Mouse (Mus musculus): ENCODE measurements around the gene Gm49358. TPM values are rescaled to one million over a fixed set of nuclear protein-coding genes. Genes with fewer than 3 reads are reported as not detected.

Gm49358 gene
- polyA plus RNA-seq (2016; fragmentation: Nextera tagmentation; extraction: Ambion mirVana): not detected in 2 replicates

DNA sequence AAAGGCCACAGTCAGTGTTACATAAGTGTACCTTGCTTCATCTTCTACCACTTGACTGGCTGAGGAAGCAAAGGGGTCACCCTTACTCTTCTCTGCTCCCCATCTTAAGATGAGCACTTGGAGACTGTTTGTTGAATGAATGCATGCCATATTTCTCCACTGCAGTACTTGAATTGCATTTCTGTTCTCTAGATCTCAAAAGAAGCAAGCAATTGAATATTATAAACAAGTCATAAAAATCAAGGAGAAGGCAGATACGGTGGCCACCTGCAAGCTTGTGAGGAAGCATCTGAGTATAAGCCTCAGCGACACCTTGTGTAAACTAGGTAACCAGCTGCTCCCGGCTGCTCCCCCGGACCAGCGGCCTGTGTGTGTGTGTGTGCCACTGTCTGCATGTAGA lies at the start of gene Gm49358:
Gm49358 (plus strand) TSS at position 301 of the 400 bp plus-strand sequence.
- H3K9me3 ChIP-seq: no peaks in the 10 kb centered on the region
- H3K36me3 ChIP-seq: no peaks in the 10 kb centered on the region
- H3K4me1 ChIP-seq: no peaks in the 10 kb centered on the region
- H3K27ac ChIP-seq (replicated peaks): no peak within 1 kb of the TSS
- ATAC-seq (ENCODE audit: low FRiP score, low read depth): no peak
- 97% methylated on average over 5 of the region's 5 CpGs for WGBS
- no peaks in the 10 kb centered on the region for H3K27me3 ChIP-seq
- no peak within 1 kb of the TSS for H3K4me2 ChIP-seq (replicated peaks)
- no peak within 1 kb of the TSS for H3K4me3 ChIP-seq
- H3K9ac ChIP-seq (replicated peaks): no peak within 1 kb of the TSS

DNA sequence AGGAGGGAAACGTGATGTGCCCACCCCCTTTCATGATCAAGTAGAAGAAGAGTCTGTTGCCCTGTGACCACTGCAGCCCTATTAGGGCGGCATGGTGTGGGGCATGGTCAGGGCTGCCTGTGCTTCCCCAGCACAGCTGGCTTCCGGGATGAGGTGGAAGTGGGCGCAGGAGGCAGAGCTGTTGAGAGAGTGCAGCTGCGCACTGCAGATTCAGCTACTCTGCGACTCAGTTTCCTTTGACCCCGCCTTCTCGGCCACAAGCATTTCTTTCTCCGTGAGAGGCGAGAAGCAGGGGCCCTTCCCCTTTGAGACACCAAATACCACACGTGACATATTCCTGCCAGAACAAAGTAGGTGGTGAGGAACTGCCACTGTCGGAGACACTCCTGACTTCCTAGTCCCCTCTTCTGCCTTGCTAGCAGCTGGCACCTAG lies 36.2 kb upstream of the Gm49358 start:
- 8% methylated on average over 12 of the region's 12 CpGs for WGBS
- no peak overlapping the region for H3K27ac ChIP-seq (replicated peaks)
- ATAC-seq (ENCODE audit: low FRiP score, low read depth): peak; percentile 77; the same call in 1 of the 2 replicates
- peak overlapping the region; percentile 23 for H3K4me3 ChIP-seq
- H3K4me1 ChIP-seq: peaks cover 13% of the 10 kb centered on the region
- no peaks in the 10 kb centered on the region for H3K9me3 ChIP-seq
- peak overlapping the region; percentile 48 for H3K4me2 ChIP-seq (replicated peaks)
- H3K27me3 ChIP-seq: no peaks in the 10 kb centered on the region
- H3K36me3 ChIP-seq: no peaks in the 10 kb centered on the region
- peak overlapping the region; percentile 11; the same call in 1 of the 2 replicates for H3K9ac ChIP-seq (replicated peaks)

DNA sequence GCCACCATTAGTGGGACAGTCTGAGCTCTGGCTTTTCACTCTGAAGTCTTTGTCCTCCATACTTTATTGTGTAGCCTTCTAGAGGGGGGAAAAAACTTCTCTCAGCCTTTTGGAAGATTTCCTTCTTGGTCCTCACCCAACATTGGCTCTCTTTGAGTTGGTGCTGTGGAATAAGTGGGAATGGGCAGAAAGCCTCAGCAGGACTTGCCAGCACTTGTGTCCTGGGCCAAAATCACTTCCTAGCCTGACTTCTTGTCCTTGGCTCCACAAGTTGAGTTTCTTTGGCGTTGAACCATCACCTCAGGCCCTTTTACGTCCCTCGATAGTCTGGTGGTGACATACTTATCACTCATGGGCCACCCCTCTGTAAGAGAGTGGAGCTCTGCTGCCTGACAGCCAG lies 35.6 kb upstream of the Gm49358 start:
- no peak overlapping the region for H3K27ac ChIP-seq (replicated peaks)
- H3K27me3 ChIP-seq: no peaks in the 10 kb centered on the region
- no peak for ATAC-seq (ENCODE audit: low FRiP score, low read depth)
- peaks cover 13% of the 10 kb centered on the region for H3K4me1 ChIP-seq
- H3K9me3 ChIP-seq: no peaks in the 10 kb centered on the region
- no peak overlapping the region for H3K4me3 ChIP-seq
- no peak overlapping the region for H3K9ac ChIP-seq (replicated peaks)
- 98% methylated on average over 3 of the region's 3 CpGs for WGBS
- no peak overlapping the region for H3K4me2 ChIP-seq (replicated peaks)
- H3K36me3 ChIP-seq: no peaks in the 10 kb centered on the region

DNA sequence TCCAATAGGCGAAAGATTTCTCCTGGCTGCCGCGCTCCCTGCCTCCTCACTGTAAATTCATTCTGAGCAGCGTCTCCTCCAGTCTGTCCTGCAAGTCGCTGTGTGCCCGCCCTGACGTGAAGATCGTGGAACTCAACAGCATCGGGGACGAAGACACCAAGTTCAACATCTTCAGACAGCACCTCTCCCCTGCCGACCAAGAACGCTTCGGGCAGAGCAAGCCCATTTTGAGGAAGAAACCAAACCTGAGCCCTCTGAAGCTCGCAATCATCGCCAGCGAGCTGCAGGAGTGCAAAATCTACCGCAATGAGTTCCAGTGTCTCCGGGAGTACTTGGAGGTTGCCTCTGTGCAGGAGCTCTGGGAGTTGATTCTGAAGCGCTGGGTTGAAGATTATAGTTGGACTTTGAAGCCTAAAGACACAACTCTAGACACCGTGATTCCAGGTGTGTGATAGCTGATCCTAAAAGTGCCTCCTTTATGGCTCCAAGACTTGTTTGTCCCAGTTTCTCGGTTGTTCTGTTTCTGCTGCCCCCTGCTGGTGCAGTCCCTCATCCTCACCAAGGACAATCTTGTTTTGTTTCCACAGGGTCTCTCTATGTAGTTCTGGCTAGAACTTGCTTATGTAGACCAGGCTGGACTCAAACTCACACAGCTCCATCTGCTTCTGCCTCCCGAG lies 32.8 kb upstream of the Gm49358 start:
- WGBS: 17% methylated on average over 22 of the region's 22 CpGs
- H3K27me3 ChIP-seq: no peaks in the 10 kb centered on the region
- H3K4me2 ChIP-seq (replicated peaks): peak overlapping the region; percentile 58
- no peaks in the 10 kb centered on the region for H3K36me3 ChIP-seq
- ATAC-seq (ENCODE audit: low FRiP score, low read depth): peak; percentile 39
- H3K4me1 ChIP-seq: peaks cover 13% of the 10 kb centered on the region
- no peak overlapping the region for H3K27ac ChIP-seq (replicated peaks)
- no peaks in the 10 kb centered on the region for H3K9me3 ChIP-seq
- H3K9ac ChIP-seq (replicated peaks): peak overlapping the region; percentile 46
- H3K4me3 ChIP-seq: peak overlapping the region; percentile 43

DNA sequence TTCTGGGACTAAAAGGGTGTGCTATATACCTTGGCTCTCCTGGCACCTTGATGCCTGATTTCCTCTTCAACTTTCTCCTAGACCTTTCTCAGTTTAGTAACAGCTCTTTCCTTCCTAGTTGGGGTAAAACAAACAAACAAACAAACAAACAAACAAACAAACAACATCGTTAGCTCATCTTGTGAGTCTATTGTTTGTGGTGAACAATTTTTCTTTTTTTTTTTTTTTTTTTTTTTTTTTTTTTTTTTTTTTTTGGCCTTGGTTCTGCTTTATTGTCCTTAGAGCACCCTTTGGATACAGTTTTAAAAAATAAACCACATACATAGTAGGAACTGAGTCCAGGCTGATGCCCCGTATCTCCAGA lies 32.3 kb upstream of the Gm49358 start:
- Histone ChIP-seq H3K27ac (replicated peaks) (no peak overlapping the region), H3K4me1 (peaks cover 13% of the 10 kb centered on the region), H3K36me3 (no peaks in the 10 kb centered on the region), H3K9me3 (no peaks in the 10 kb centered on the region), H3K27me3 (no peaks in the 10 kb centered on the region), H3K4me3 (no peak overlapping the region), H3K4me2 (replicated peaks) (peak overlapping the region; percentile 58; the same call in 1 of the 2 replicates), H3K9ac (replicated peaks) (no peak overlapping the region)
- ATAC-seq (ENCODE audit: low FRiP score, low read depth): no peak
- WGBS: 72% methylated on average over 2 of the region's 2 CpGs

DNA sequence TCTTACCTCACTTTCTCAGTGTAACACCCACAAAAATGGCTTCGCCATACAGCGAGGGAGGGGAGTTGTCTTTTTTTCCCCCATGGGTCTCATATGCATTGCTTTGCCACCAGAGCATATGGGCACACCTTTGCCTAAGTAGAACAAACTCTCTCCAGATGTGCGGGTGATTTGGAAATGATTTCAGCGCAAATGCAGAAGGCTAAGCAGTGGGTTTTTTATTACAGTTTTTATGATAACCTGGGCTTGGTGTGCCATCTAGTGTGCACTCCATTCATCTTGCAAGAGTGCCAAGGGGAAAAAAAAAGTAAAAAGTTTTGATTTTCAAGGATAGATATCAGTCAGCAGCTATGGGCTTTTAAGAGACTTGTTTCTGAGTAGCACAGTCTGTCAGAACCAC lies 28.7 kb upstream of the Gm49358 start:
- no peak for ATAC-seq (ENCODE audit: low FRiP score, low read depth)
- WGBS: 92% methylated on average over 4 of the region's 4 CpGs
- H3K4me2 ChIP-seq (replicated peaks): no peak overlapping the region

DNA sequence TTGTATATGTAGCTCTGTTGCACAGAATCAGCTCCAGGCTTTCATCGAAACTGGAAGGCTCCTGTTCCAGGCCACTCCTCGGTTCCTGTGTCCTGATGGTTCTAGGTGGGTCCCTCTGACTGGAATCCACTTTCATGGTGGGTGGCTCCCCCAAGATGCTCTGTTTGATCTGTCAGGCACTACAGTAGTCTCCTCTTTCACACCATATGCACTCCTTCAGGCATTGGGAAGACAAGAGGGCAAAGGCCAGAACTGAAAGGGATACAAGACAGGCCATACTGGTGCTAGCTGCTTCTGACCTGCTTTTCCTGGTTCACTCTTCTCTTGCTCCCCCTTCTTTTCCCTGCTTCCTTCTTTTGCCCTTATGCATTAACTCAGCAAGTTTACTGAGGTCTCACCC lies 20.9 kb upstream of the Gm49358 start:
- no peak for ATAC-seq (ENCODE audit: low FRiP score, low read depth)
- Histone ChIP-seq H3K9ac (replicated peaks) (no peak overlapping the region), H3K27ac (replicated peaks) (no peak overlapping the region), H3K36me3 (no peaks in the 10 kb centered on the region), H3K27me3 (no peaks in the 10 kb centered on the region), H3K9me3 (no peaks in the 10 kb centered on the region), H3K4me1 (no peaks in the 10 kb centered on the region), H3K4me2 (replicated peaks) (no peak overlapping the region), H3K4me3 (no peak overlapping the region)
- 91% methylated on average over 2 of the region's 2 CpGs for WGBS

More for the DNA sequence above, 28.7 kb upstream of the Gm49358 start:
- Histone ChIP-seq H3K4me3 (no peak overlapping the region), H3K36me3 (no peaks in the 10 kb centered on the region), H3K27me3 (no peaks in the 10 kb centered on the region), H3K4me1 (0 out of 2 replicates have a peak, but pooled peaks cover 3% of the 10 kb centered on the region), H3K27ac (replicated peaks) (no peak overlapping the region), H3K9ac (replicated peaks) (no peak overlapping the region), H3K9me3 (no peaks in the 10 kb centered on the region)

DNA sequence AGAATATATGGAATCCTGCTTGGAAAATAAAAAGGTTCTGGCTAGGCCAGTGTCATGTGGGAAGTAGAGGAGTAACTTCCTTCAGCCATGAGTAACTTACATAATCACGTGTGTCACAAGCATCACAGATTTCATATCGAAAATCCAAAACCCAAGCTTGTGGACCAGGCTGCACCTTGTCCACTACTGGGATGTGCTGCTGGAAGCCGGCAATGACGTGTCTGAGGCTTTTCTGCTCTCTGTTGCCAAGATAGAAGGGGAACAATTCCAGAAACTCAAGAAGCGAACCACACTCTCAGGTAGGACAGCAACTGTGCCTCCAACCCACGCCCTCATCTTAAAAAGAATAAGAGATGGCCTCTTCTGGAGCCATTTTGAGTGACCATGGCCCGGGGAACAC lies 19.5 kb upstream of the Gm49358 start:
- H3K27ac ChIP-seq (replicated peaks): no peak overlapping the region
- ATAC-seq (ENCODE audit: low FRiP score, low read depth): no peak
- no peak overlapping the region for H3K4me2 ChIP-seq (replicated peaks)
- H3K9me3 ChIP-seq: no peaks in the 10 kb centered on the region
- no peaks in the 10 kb centered on the region for H3K36me3 ChIP-seq
- no peak overlapping the region for H3K9ac ChIP-seq (replicated peaks)
- H3K4me3 ChIP-seq: no peak overlapping the region
- WGBS: 91% methylated on average over 7 of the region's 7 CpGs
- H3K4me1 ChIP-seq: no peaks in the 10 kb centered on the region
- no peaks in the 10 kb centered on the region for H3K27me3 ChIP-seq

DNA sequence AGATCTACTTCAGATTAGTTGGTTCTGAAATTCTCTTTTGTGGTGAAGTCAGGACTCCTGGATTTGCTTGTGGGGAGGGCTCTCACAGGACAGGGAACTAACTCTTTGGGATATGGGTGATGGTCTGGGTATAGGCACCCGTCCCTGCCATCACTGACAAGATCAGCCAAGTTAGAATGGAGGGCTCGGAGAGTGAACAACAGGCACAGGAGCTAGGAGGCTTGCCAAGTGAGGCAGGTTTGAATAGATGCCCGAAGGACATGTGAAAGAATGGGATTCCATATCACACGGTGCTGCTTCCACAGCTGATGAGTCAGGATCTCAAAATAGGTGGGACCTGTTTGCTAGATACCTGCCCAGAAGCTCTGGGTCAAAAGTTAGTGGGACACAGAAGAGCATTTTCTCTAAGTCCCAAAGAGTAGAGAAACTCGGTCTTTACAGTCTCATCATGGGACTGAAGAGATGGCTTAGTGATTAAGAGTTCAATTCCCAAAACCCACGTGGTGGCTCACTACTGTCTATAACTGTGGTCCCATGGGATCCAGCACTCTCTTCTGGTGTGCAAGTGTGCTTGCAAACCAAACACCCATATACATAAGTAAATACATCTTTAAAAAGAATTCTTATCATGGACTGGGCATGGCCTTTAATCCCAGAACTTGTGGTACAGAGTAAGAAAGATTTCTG lies 7.8 kb upstream of the Gm49358 start:
- H3K9me3 ChIP-seq: no peaks in the 10 kb centered on the region
- H3K4me1 ChIP-seq: no peaks in the 10 kb centered on the region
- no peak overlapping the region for H3K9ac ChIP-seq (replicated peaks)
- no peak overlapping the region for H3K4me3 ChIP-seq
- 84% methylated on average over 6 of the region's 6 CpGs for WGBS
- ATAC-seq (ENCODE audit: low FRiP score, low read depth): no peak
- no peaks in the 10 kb centered on the region for H3K27me3 ChIP-seq
- no peak overlapping the region for H3K4me2 ChIP-seq (replicated peaks)
- H3K27ac ChIP-seq (replicated peaks): no peak overlapping the region
- H3K36me3 ChIP-seq: no peaks in the 10 kb centered on the region

DNA sequence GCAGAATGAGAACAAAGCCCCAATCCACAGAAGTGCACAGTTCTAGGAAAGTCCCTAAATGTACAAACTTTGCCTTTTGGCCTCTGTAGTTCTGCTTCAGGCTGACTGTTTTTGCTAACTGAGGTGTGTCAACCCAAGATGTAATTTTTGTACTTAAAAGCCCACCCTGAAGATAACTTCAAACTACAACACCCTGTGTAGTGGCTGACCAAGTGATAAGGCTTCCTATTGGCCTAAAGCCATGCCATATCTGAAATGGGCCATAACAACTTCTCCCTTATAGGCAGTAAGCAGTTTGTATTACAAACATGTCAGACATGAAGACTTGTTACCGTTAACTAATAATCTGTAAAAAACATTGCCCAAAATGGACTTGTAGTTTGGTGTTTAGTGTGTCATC lies 6.0 kb upstream of the Gm49358 start:
- 94% methylated on average over 1 of the region's 1 CpGs for WGBS
- Histone ChIP-seq H3K9me3 (no peaks in the 10 kb centered on the region), H3K4me3 (no peak overlapping the region), H3K4me2 (replicated peaks) (no peak overlapping the region), H3K27ac (replicated peaks) (no peak overlapping the region), H3K27me3 (no peaks in the 10 kb centered on the region), H3K36me3 (no peaks in the 10 kb centered on the region), H3K9ac (replicated peaks) (no peak overlapping the region), H3K4me1 (no peaks in the 10 kb centered on the region)
- no peak for ATAC-seq (ENCODE audit: low FRiP score, low read depth)

DNA sequence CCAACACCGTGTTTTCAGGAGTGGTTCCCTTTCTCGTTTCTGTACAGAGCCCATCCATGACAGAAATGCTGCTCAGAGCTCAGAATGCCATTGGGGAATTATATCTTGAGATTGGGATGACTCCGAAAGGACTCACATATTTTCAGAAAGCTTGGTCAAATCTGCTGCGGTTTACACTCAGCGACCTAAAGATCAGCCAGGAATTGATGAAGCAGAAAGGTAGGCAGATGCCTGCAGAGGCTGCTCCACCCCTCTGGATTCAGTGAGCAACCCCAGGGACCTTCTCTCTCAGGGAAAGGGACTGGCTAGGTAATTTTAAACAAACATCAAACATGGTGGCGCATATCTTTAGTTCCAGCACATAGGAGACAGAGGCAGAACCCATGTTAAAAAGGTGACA lies 5.6 kb upstream of the Gm49358 start:
- no peak for ATAC-seq (ENCODE audit: low FRiP score, low read depth)
- Histone ChIP-seq H3K36me3 (no peaks in the 10 kb centered on the region), H3K4me3 (no peak overlapping the region), H3K4me1 (no peaks in the 10 kb centered on the region), H3K9me3 (no peaks in the 10 kb centered on the region), H3K4me2 (replicated peaks) (no peak overlapping the region), H3K27ac (replicated peaks) (no peak overlapping the region), H3K27me3 (no peaks in the 10 kb centered on the region), H3K9ac (replicated peaks) (no peak overlapping the region)
- 90% methylated on average over 6 of the region's 6 CpGs for WGBS

DNA sequence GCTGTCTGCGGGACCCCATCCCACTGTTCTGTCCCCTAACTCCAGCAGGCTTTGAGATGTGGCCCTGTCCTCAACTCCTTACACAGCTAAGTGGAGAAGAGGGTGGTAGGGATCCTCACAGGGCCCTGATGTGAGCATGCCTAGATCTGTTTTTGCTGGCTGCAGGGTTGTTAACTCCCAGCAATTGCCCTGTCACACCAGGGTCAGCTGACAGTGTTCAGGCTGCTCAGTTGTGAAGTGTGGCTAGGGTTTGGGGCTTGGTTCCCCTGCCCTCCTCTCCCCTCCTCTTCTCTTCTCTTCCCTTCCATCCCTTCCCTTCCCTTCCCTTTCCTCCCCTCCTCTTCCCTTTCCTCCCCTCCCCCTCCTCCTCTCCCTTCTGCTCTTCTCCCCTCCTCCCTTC lies 2.5 kb upstream of the Gm49358 start:
- H3K27ac ChIP-seq (replicated peaks): no peak overlapping the region
- WGBS: 71% methylated on average over 1 of the region's 1 CpGs
- H3K4me1 ChIP-seq: no peaks in the 10 kb centered on the region
- no peak overlapping the region for H3K9ac ChIP-seq (replicated peaks)
- no peak for ATAC-seq (ENCODE audit: low FRiP score, low read depth)
- no peak overlapping the region for H3K4me3 ChIP-seq
- no peaks in the 10 kb centered on the region for H3K36me3 ChIP-seq
- no peaks in the 10 kb centered on the region for H3K9me3 ChIP-seq
- H3K27me3 ChIP-seq: no peaks in the 10 kb centered on the region
- H3K4me2 ChIP-seq (replicated peaks): no peak overlapping the region
